Mouse (Mus musculus): ENCODE results near the gene Itpr1.

The Itpr1 gene

DNA sequence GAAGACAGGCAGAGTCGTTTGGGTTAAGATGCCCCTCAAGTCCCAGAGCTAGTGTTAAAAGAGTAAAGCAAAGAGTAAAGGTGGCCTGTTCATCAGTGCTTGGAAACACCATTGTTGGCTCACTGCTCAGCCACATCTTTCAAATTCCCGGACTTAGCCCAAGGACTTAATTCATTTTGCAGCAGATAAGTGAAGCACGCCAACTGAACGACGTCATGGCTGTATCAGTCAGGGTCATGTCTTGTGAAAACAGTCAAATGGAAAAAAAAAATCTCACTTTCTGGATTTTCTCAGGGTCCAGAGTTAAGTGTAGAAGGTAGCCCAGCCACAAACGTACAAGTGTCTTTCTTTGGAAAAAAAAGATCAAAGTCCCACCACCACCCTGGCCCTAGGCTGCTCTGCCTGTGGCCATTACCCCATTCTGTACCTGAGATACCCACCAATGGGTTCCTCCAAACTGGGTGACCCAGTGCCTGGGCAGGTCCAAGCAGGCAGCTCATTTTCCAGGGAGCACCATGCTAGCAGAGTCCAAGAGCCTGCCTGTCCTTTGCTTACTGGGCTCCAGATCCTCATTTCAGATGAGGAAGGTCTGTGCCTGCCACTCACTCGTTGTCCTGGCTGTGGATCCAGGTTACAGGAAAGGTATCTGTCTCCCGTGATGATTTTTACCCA is 251.5 kb downstream of the Itpr1 start:
- in situ Hi-C loops (cut with MboI; ENCODE audit: low pct_unique_long_range_greater_than_20kb in 1 of 2, low sequenced_read_pairs in 2 of 2, unreplicated experiment in 1 of 2), result no loop called here

DNA sequence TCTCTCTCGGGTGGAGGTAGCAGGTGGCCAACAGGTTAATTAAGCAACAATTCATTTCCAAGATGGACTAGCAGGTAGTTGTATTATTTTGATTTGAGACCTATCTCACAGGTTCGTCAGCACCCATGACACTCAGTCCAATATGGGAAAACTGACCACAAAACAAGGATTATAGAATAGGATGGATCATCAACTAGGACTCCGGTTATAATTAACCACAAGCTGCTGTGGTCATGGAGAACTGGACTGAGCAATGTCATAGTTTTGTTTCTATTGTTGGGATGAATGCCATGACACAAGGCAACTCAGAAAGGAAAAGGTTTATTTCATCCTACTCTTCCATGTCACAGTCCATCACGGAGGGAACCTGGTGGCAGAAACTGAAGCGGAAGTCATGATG is 252.3 kb downstream of the Itpr1 start:
- in situ Hi-C loops (cut with MboI; ENCODE audit: low pct_unique_long_range_greater_than_20kb in 1 of 2, low sequenced_read_pairs in 2 of 2, unreplicated experiment in 1 of 2), result no loop called here

DNA sequence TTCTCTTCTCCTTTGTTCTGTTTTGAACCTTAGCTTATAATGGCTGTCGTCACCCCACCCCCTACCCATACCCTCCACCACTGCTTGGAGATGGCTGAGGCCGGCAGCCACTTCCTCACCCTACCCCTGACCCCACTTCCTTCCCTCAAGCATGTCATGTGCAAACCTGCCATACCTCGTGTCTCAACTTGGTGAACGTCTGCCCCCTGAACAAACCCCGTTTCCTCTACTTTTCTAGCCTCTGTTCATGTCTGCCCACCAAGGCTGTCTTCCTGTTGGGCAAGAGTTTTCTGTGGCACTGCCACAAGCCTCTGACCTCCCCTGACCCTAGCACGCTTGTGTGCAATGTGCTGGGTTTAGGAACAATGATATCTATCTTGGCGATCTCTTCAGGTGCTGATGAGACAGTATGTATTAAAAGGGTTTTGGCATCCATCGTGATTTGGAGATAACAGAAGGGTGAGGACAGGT is 253.2 kb downstream of the Itpr1 start:
- in situ Hi-C loops (cut with MboI; ENCODE audit: low pct_unique_long_range_greater_than_20kb in 1 of 2, low sequenced_read_pairs in 2 of 2, unreplicated experiment in 1 of 2), result no loop called here

DNA sequence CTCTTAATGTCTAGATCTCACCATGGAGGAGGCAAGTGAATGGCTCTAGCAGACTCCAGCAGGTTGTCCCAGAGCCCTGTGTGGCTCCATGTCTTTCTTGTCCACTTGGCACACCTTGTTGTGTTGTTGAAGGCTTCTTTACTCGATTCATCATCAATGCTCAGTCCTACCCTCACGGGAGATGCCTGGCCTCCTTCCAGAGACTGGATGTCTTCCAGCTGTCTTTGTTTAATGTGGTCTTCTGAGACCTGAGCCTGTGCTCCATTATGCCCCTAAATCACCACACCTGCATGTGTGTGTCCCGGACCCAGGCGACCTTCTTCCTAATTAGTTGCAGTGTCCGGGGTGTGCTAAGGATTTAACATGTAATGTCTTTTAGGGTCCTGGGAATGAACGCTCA is 254.7 kb downstream of the Itpr1 start:
- in situ Hi-C loops (cut with MboI; ENCODE audit: low pct_unique_long_range_greater_than_20kb in 1 of 2, low sequenced_read_pairs in 2 of 2, unreplicated experiment in 1 of 2), result no loop called here

DNA sequence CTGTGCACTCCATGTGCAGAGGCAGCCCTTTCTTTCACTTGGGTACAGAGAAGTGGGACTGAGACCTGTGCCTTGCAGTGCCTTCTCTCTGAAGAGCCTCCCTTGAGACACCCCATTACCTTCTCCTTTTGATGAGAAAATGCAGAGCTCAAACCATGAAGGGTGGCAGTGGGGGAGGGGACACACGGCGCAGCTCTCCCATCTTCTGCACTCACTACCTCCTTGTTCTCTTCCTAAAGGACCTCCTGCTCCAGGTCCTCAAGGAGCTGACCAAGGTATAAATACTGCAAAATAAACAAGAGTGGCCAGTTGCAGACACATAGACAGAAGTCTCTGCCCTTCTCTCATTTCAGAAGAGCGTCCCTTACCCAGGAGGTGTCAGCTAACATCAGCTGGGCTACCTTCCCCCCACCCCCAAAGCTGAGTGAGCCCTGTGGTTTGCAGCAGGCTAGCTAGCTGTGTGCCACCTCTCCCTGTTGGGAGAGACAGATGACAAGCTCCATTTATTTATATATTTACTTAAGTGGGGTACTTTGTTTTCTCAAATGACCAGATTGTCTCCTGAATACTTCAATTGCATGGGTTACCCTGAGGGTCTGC is 255.4 kb downstream of the Itpr1 start:
- in situ Hi-C loops (cut with MboI; ENCODE audit: low pct_unique_long_range_greater_than_20kb in 1 of 2, low sequenced_read_pairs in 2 of 2, unreplicated experiment in 1 of 2), result no loop called here

DNA sequence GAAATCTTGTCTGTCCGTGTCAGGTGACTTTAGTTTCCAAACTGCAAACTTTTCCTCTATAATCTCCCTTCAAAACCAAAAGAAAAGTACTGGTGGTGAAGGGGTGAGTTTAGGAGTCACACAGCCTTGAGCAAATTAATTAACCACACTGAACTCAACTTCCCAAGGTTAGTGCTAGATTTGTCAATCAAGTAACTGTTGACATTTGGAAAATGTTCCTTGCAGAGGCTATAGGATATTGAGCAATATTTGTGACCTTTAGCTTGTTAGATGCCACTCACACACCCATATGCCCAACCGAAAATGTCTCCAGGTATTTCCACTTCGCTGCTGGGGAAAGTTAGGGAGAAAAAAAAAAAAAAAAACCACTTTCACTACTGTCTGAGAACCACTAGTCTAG is 259.0 kb downstream of the Itpr1 start:
- in situ Hi-C loops (cut with MboI; ENCODE audit: low pct_unique_long_range_greater_than_20kb in 1 of 2, low sequenced_read_pairs in 2 of 2, unreplicated experiment in 1 of 2), result no loop called here

DNA sequence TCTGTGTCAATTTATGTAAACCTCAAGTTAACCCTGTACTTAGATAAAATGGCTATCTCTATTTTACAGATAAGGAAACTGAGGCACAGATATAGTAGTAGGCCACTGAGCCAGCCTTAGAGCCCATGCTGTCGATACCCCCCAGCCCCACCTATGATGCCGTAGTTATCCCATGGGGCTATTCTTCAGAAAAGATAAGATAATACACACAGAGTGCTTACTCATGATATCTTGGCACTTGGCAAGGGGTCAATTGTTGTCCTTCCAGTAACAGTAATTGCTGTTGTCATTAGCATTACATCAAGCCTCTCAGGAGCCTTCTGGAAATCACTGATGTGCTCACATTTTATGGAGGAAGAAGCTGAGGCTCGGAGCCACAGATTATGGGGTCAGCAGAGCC is 259.9 kb downstream of the Itpr1 start:
- in situ Hi-C loops (cut with MboI; ENCODE audit: low pct_unique_long_range_greater_than_20kb in 1 of 2, low sequenced_read_pairs in 2 of 2, unreplicated experiment in 1 of 2), result no loop called here

DNA sequence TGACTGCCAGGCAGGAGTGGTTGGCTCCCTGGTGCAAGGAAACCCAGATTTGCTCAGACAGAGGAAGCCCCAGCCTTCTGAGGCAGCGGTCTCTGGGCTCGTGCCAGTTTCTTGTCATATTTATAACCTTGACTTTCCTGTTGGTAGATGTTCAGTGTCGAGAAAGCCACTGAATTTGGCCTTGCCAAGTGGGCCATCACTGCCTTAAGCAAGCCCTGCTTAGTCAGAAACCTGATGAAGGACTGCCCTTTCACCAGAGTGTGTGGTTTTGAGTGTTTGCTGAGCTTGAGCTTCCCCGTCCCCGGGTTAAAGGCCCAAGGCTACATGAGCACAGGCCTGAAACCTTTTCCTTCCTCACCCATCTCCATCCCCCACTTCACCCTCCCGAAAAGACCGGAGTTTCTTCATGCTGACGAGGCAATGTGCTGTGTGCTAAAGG is 263.9 kb downstream of the Itpr1 start:
- in situ Hi-C loops (cut with MboI; ENCODE audit: low pct_unique_long_range_greater_than_20kb in 1 of 2, low sequenced_read_pairs in 2 of 2, unreplicated experiment in 1 of 2), result no loop called here

DNA sequence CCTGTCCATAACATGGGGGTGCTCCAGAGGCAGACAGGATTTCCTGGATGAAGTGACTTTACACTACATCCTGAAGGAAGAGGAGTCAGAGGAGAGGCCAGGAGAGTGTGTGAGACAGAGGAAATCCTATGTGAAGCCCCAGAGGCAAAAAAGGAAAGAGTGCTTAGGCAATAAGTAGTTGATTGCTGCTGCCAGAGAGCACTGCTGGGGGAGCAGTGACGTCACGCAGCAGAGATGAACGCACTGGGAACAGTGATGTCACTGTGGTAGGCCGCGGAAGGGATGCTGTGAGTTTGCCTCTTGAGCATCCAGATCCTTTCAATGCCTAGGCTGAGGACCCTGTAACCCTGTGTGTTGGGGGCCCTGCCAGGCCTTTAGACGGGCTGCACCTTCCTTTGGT is 264.7 kb downstream of the Itpr1 start:
- in situ Hi-C loops (cut with MboI; ENCODE audit: low pct_unique_long_range_greater_than_20kb in 1 of 2, low sequenced_read_pairs in 2 of 2, unreplicated experiment in 1 of 2), result no loop called here

DNA sequence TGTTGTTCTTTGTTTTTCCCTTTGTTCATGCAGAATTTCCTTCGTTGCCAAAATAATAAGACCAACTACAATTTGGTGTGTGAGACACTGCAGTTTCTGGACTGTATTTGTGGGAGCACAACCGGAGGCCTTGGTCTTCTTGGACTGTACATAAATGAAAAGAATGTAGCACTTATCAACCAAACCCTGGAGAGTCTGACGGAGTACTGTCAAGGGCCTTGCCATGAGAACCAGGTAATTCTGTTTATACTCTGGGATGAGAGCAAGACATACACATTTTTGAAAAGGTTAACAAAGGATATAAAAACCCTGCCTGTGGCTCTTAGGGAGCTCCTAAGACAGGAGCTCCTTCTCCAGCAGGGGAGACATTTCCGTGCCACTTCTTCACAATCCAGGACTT is 268.3 kb downstream of the Itpr1 start:
- in situ Hi-C loops (cut with MboI; ENCODE audit: low pct_unique_long_range_greater_than_20kb in 1 of 2, low sequenced_read_pairs in 2 of 2, unreplicated experiment in 1 of 2), result no loop called here

DNA sequence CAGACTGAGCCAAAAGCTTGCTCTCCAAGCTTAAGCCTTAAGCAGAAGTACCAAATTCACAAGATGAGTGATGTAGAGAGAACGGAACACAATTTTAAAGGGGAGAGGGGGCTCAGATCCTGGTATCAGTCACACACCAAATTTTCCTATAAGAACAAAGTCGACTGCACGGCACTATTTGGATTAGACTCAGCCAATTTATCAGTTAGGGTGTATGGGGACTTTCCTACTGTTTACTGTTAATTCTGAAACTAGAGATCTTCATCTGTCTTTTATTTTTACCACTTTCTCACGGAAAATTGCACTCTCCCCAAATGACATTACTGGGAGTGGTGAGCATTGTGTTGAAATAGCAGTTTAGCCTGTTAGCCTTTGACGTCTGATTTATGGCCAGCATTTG is 269.6 kb downstream of the Itpr1 start:
- in situ Hi-C loops (cut with MboI; ENCODE audit: low pct_unique_long_range_greater_than_20kb in 1 of 2, low sequenced_read_pairs in 2 of 2, unreplicated experiment in 1 of 2), result no loop called here

DNA sequence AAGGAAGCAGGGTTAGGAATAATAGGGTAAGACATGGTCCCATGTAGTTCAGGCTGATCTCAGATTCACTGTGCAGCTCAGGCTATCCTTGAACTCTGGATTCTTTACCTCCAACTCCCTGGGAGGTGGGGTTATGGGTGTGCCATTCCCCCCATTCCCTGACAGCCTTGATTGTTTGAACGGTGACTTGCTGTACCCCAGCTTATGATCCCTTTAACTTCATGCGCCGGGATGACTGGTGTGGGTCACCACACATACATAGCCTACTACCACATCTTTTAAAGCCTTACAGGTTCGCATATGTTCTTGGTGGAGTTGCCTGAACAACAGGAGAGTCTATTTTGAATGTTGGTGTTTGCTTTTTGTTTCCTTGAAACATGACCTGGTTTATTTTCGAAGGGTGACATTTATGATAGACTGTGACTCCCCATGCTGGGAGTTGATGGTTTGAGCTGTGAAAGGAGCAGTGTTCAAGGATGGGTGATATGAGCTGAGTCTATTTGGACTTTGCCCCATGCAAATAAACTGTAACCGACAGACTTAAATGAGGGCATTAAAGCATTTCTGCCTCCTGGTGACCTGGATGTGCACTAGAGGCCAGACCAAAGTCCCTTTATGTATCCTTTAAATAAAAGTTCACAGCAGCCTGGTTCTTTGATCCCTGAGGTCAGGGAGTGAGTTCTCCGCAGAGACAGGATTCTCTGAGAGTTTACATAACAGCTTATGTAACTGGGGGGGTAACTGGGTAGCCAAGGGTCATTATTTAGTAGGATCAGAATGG is 273.5 kb downstream of the Itpr1 start:
- in situ Hi-C loops (cut with MboI; ENCODE audit: low pct_unique_long_range_greater_than_20kb in 1 of 2, low sequenced_read_pairs in 2 of 2, unreplicated experiment in 1 of 2), result no loop called here

DNA sequence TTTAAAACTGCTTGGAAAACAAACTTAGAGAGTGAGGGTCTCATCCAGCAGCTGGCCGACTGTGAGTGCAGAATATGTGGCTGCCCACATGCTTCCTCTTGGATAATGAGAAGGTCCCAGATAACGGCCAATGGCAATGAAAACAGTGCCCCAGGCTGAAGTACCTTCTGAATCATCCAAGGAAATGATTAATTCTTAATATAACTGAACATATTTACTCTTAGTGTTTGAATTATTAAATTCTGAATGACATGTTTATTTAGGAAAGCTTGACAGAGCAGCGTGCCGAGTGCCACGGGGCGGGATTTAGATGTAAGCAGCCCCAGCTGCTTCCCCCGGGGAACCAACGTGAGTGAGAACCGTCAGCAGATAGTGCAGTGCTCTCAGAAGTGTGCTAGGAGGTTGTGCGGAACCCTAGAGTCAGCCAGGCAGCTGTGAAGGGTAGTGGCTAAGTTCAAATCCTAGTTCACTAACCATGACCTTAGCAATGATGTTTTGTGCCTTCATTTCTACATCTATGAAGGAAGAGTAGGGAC is 274.5 kb downstream of the Itpr1 start:
- in situ Hi-C loops (cut with MboI; ENCODE audit: low pct_unique_long_range_greater_than_20kb in 1 of 2, low sequenced_read_pairs in 2 of 2, unreplicated experiment in 1 of 2), result no loop called here

DNA sequence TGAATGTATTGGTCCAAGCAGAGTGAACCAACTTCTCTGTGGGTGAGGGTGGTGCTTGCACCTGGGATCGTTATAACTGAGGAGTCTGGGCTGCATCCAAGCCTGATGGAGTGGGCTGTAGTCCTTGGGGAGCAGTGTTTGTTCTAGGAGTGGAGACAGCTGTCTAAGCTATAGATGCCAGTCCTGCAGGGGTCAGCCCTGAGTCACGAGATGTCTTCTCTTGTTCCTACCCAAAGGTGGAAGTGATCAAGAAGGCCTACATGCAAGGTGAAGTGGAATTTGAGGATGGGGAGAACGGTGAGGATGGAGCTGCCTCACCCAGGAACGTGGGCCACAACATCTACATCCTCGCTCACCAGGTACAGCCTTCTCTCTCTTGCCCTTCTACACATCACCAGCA is 275.4 kb downstream of the Itpr1 start:
- in situ Hi-C loops (cut with MboI; ENCODE audit: low pct_unique_long_range_greater_than_20kb in 1 of 2, low sequenced_read_pairs in 2 of 2, unreplicated experiment in 1 of 2), result no loop called here

DNA sequence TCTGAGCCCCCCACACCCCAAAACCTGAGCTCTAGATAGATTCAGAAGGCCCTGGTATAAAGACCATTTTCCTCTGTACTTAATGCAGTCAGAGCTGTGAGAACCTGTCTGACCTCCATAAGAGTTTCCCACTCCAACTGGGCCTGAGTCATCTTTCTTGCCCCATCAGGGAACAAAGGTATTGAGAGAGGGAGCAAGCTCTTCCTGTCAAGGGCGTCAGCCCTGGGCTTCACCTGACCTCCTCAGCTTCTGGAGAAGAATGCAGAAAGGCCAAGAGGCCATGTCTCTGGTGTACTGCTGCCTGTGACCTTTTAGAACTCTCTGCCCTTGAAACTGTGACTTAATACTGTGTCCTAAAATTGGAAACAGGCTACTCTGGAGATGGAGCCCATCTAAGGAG is 279.1 kb downstream of the Itpr1 start:
- in situ Hi-C loops (cut with MboI; ENCODE audit: low pct_unique_long_range_greater_than_20kb in 1 of 2, low sequenced_read_pairs in 2 of 2, unreplicated experiment in 1 of 2), result no loop called here

DNA sequence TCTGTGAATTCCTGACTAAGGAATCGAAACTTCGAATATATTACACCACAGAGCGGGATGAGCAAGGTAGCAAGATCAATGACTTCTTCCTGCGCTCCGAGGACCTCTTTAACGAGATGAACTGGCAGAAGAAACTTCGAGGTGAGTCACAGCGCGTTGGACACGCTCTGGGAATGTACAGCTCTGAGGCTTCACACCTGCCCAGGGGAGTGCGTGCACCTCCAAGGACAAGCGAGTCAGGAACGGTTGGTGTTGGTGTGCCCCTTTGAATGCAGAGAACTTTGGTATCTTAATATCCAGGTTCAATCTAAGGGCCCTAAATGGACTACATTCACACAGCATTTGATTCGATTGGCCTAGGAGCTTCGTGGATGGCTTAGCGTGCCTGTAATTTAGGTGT is 280.9 kb downstream of the Itpr1 start:
- in situ Hi-C loops (cut with MboI; ENCODE audit: low pct_unique_long_range_greater_than_20kb in 1 of 2, low sequenced_read_pairs in 2 of 2, unreplicated experiment in 1 of 2), result no loop called here

DNA sequence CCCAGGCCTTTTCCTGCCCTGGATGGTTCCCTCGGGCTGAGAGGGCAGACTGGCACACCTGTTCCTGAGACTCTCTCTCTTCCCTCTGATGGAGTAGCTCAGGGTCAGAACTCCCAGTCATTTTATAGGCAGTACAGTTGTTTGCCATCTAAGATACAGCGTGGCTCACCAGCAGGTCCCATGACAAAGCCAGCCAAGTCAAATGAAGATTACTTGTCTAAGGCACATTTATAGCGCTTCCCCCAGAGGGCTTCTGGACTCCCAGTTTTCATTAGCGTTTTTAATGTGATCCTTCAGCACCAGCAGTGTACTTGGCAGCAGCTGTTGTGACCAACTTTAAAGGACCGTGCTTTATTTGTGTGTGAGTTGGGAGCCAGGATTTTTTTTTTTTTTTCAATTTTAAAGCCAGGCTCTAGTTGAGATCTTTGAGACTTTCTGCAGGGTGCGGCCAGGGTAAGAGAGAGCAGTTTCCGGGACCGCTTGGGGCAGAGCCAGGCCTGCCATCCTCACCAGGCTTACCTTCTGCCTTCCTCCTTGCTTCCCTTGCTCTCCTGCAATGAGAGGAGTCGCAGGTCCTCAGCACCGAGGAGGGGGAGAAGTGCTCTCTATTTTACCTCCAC is 281.4 kb downstream of the Itpr1 start:
- in situ Hi-C loops (cut with MboI; ENCODE audit: low pct_unique_long_range_greater_than_20kb in 1 of 2, low sequenced_read_pairs in 2 of 2, unreplicated experiment in 1 of 2), result no loop called here

DNA sequence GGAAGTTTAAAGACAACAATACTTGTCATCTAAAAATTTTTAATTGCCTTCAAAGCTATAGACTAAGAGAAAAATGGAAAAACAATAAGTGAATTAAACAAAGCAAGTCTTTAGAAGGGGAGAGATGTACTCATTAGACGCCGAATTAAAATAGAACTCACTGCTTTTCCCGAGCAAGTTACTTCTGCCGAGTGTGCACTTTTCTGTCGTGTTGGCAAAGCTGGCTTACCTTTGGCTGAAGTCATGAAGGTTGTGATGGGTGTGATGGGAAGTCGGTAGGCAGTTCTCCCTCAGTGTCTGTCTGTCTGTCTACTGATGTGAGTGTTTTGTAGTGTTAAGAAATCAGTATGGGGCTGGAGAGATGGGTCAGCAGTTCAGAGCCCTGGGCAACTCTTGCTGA is 282.1 kb downstream of the Itpr1 start:
- in situ Hi-C loops (cut with MboI; ENCODE audit: low pct_unique_long_range_greater_than_20kb in 1 of 2, low sequenced_read_pairs in 2 of 2, unreplicated experiment in 1 of 2), result no loop called here

DNA sequence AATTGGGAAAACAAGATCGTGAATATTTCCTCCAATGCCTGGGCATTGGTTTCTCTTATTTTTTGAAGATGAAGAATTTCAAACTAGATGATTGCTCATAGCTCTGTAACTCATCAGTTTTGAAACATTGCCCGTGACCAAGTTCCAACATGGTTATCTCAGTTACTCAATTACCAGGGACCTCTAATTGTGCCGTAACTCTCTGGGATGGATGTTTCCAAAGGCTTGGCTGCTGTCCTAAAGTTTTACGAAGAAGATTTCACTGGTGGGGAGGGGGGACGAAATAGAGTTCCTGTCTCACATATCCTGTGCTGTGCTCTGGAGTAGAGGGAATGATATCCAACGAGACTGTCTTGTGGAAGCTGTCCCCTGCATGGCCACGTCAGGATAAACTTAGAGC is 285.2 kb downstream of the Itpr1 start:
- in situ Hi-C loops (cut with MboI; ENCODE audit: low pct_unique_long_range_greater_than_20kb in 1 of 2, low sequenced_read_pairs in 2 of 2, unreplicated experiment in 1 of 2), result no loop called here

All from mouse embryonic stem cell (cell line).